Mouse (Mus musculus) thymus, adult 2 months (tissue): ENCODE measurements at regions not wholly inside any gene's neighbourhood (a gene's known extent, or its start where the extent isn't known, plus 50 kb on each side); places are given as distances from the start of the nearest gene placed in this dataset.

ENCODE experiments used
- CTCF ChIP-seq: fragments of 200-500 bp; IDR thresholded peaks from 2 replicates; pipeline ENCODE4 v1.5.1; 2012; ENCODE audit warnings: mild to moderate bottlenecking, control low read depth, low read length, moderate library complexity, borderline replicate concordance; ENCODE audit not compliant: control insufficient read depth, poor library complexity, insufficient read depth; ENCODE audit errors: extremely low read depth
- POLR2A ChIP-seq: fragments of 200-500 bp; IDR thresholded peaks from 2 replicates; pipeline ENCODE4 v1.6.1; 2012; ENCODE audit warnings: mild to moderate bottlenecking, low read length, control low read depth, moderate library complexity; ENCODE audit not compliant: control insufficient read depth, poor library complexity, insufficient read depth; ENCODE audit errors: extremely low read depth

- TF ChIP-seq POLR2A (no peak), CTCF (no peak)
Measured at GRCm38 (mm10) chr9:61776446-61776845, 137.9 kb downstream of the Rplp1 start.
